Mouse (Mus musculus) cortical plate, adult 2 months (tissue): Measurements from ENCODE around the gene Camkk2.

ENCODE experiments used
- CTCF ChIP-seq: fragments of 200-500 bp; IDR thresholded peaks from 2 replicates; pipeline ENCODE4 v1.5.1; 2011; ENCODE audit warnings: mild to moderate bottlenecking, control low read depth, low read length; ENCODE audit not compliant: insufficient read depth; ENCODE audit errors: extremely low read depth
- POLR2A ChIP-seq: fragments of 200-500 bp; IDR thresholded peaks from 2 replicates; pipeline ENCODE4 v1.6.1; 2011; ENCODE audit warnings: mild to moderate bottlenecking, low read length, control low read depth; ENCODE audit not compliant: insufficient read depth; ENCODE audit errors: extremely low read depth

- TF ChIP-seq CTCF (no peak), POLR2A (no peak)
Observed at GRCm38 (mm10) chr5:122683926-122684325, 95.3 kb downstream of the Camkk2 start.
